Mouse (Mus musculus) layer of hippocampus, postnatal 10 days (tissue): ENCODE measurements around the gene Traf3ip1. TPM values are rescaled to one million over a fixed set of nuclear protein-coding genes. Genes with fewer than 3 reads are reported as not detected.
A peak's percentile ranks its signal among the peaks of the same experiment; 100 is the strongest.

Experiments used
- DNase-seq, 2 experiments: peaks; one replicate each; pipeline ENCODE4 v3.0.0; 2021; ENCODE audit warnings: low spot score in 2 of 2
- total RNA-seq, 2 experiments: library from RNA; stranded (reverse); gene quantifications; 2 replicates each; pipeline ENCODE4 v1.2.3; 2021

Traf3ip1 gene
- total RNA-seq, 2 experiments from 2014 or later: 12.9 to 14.9 TPM

- DNase-seq: no peak
Observed at GRCm38 (mm10) chr1:91533483-91533882, 39.0 kb downstream of the Traf3ip1 start.

GRCm38 (mm10) chr1:91533961-91534723 lies 39.7 kb downstream of the Traf3ip1 start:
- no peak for DNase-seq

GRCm38 (mm10) chr1:91537786-91538569 lies 43.5 kb downstream of the Traf3ip1 start:
- DNase-seq: no peak

GRCm38 (mm10) chr1:91538570-91538929 lies 44.1 kb downstream of the Traf3ip1 start:
- DNase-seq: no peak

GRCm38 (mm10) chr1:91539246-91539645 lies 44.8 kb downstream of the Traf3ip1 start:
- no peak for DNase-seq

- peak; percentile 25 to 34 for DNase-seq
Observed at GRCm38 (mm10) chr1:91539704-91540270, 45.3 kb downstream of the Traf3ip1 start.

- DNase-seq: peak; percentile 85 to 91
Observed at GRCm38 (mm10) chr1:91540271-91540826, 45.9 kb downstream of the Traf3ip1 start, which contains the start of gene Asb1. Gene Asb1, plus strand, starts transcription at chr1:91540544.

- DNase-seq: no peak
Observed at GRCm38 (mm10) chr1:91541042-91541592, 46.7 kb downstream of the Traf3ip1 start.

- DNase-seq: no peak
Observed at GRCm38 (mm10) chr1:91543974-91544373, 49.5 kb downstream of the Traf3ip1 start.

- DNase-seq: no peak
Observed at GRCm38 (mm10) chr1:91545226-91545625, 50.8 kb downstream of the Traf3ip1 start.

- DNase-seq: no peak
Observed at GRCm38 (mm10) chr1:91547567-91547966, 53.1 kb downstream of the Traf3ip1 start.

GRCm38 (mm10) chr1:91549073-91549472 lies 54.6 kb downstream of the Traf3ip1 start:
- no peak for DNase-seq

GRCm38 (mm10) chr1:91557099-91557498 lies 62.7 kb downstream of the Traf3ip1 start:
- no peak for DNase-seq

- no peak for DNase-seq
Observed at GRCm38 (mm10) chr1:91561226-91561625, 66.8 kb downstream of the Traf3ip1 start.

GRCm38 (mm10) chr1:91562977-91563590 lies 68.6 kb downstream of the Traf3ip1 start:
- peak; percentile 42 to 46 for DNase-seq

- no peak for DNase-seq
Observed at GRCm38 (mm10) chr1:91564004-91564403, 69.6 kb downstream of the Traf3ip1 start.

- DNase-seq: no peak
Observed at GRCm38 (mm10) chr1:91564598-91564997, 70.2 kb downstream of the Traf3ip1 start.

- no peak for DNase-seq
Observed at GRCm38 (mm10) chr1:91567269-91567668, 72.8 kb downstream of the Traf3ip1 start.

- DNase-seq: no peak
Observed at GRCm38 (mm10) chr1:91572458-91572857, 78.0 kb downstream of the Traf3ip1 start.

GRCm38 (mm10) chr1:91574208-91574607 lies 79.8 kb downstream of the Traf3ip1 start:
- peak; percentile 69 to 80 for DNase-seq
